Mouse (Mus musculus) heart, adult 2 months (tissue): Measurements from ENCODE around the gene Crtac1.

Experiments
- CTCF ChIP-seq: fragments of 200-600 bp; IDR thresholded peaks from 2 replicates; pipeline ENCODE4 v1.8.1; 2022; ENCODE audit warnings: antibody characterized with exemption, mild to moderate bottlenecking, moderate library complexity
- POLR2A ChIP-seq: fragments of 200-500 bp; IDR thresholded peaks from 2 replicates; pipeline ENCODE4 v1.6.1; 2011; ENCODE audit warnings: mild to moderate bottlenecking, low read depth, low read length, control low read depth; ENCODE audit not compliant: insufficient read depth

- TF ChIP-seq CTCF (no peak), POLR2A (no peak)
These were observed 27.2 kb downstream of the Crtac1 start for GRCm38 (mm10) chr19:42404364-42404763.
